ENCODE assay signal across 22 mouse cellular contexts in the genomic region with DNA sequence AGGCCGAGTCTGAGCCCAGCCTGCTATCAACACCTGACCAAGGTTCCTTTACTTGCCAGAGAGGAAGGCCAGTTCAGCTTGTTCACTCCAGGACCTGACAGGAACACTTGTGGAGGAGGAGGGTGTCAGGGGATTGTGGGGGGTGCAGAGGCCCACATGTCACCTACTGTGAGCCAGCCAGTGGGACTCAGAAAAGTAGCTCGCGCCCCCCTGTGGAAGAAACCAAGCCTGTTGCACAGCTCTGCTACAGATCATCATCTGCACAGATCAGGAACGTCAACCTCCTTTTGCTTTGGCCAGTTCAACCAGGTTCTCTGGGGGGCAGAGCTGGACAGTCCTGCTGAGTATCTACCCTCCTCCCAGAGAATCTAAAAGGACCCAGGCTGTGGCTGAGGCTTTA. TPM values are rescaled to one million over a fixed set of nuclear protein-coding genes. Genes with fewer than 3 reads are reported as not detected.
DNase-seq lines count a peak whose midpoint lies in the region; ATAC-seq and TF ChIP-seq lines count a peak whose summit lies in the region.
"Had no signal": no experiment of that assay in that cellular context is flagged by ENCODE, and none has a peak within 500 bp of the region (broad histone marks: within the 10 kb centered on the region; RNA-seq: fewer than 3 reads in every experiment).

No protein-coding gene starts in this region.

- no peak overlapping the region for H3K9ac ChIP-seq in heart, postnatal 0 days (replicated peaks; ENCODE audit: low read depth, low read length)
- no peak overlapping the region for H3K9ac ChIP-seq in lung, postnatal 0 days (replicated peaks; ENCODE audit: low read depth)
- H3K9ac ChIP-seq: lung, embryonic 15.5 days; midbrain, embryonic 13.5 days had no signal

- 0 out of 2 replicates have a peak, but pooled peaks have one; percentile 19 for TF ChIP-seq CTCF in cerebellum, adult 2 months (IDR thresholded peaks at IDR 0.05; ENCODE audit: borderline replicate concordance, insufficient read depth, low read depth, low read length)
- TF ChIP-seq CTCF in heart, postnatal 0 days (IDR thresholded peaks at IDR 0.05; ENCODE audit: low read depth) = 0 out of 2 replicates have a peak, but pooled peaks have one; percentile 2
- peak; percentile 24; the same call in 1 of the 2 replicates for TF ChIP-seq CTCF in lung, postnatal 0 days (IDR thresholded peaks at IDR 0.05)

- H3K4me1 ChIP-seq in cerebellum, adult 2 months (ENCODE audit: control insufficient read depth, insufficient read depth, low read length) = peaks cover 22% of the 10 kb centered on the region
- no peaks in the 10 kb centered on the region for H3K4me1 ChIP-seq in heart, postnatal 0 days (ENCODE audit: control insufficient read depth, insufficient read depth)
- peaks cover 28% of the 10 kb centered on the region for H3K4me1 ChIP-seq in heart, embryonic 10.5 days
- H3K4me1 ChIP-seq in lung, postnatal 0 days (ENCODE audit: insufficient read depth, low read depth, low read length) = no peaks in the 10 kb centered on the region

- no peak overlapping the region for H3K4me3 ChIP-seq in cerebellum, adult 2 months (replicated peaks; ENCODE audit: insufficient read depth, low read depth, low read length)
- H3K4me3 ChIP-seq in heart, postnatal 0 days (ENCODE audit: low read depth, low read length) = no peak overlapping the region
- H3K4me3 ChIP-seq in heart, embryonic 10.5 days = no peak overlapping the region
- no peak overlapping the region for H3K4me3 ChIP-seq in lung, postnatal 0 days (ENCODE audit: low read depth, low read length)
- H3K4me3 ChIP-seq: left cerebral cortex, adult 2 months; lung, embryonic 15.5 days; midbrain, embryonic 13.5 days; myocyte had no signal

- no peak overlapping the region for H3K27ac ChIP-seq in cerebellum, adult 2 months (ENCODE audit: insufficient read depth, low read length)
- no peak overlapping the region for H3K27ac ChIP-seq in heart, postnatal 0 days (ENCODE audit: low read depth)
- H3K27ac ChIP-seq in heart, embryonic 10.5 days = no peak overlapping the region
- no peak overlapping the region for H3K27ac ChIP-seq in lung, postnatal 0 days (ENCODE audit: low read length)
- H3K27ac ChIP-seq: hindbrain, postnatal 0 days; left cerebral cortex, adult 2 months; lung, embryonic 15.5 days; midbrain, embryonic 13.5 days had no signal

- no peaks in the 10 kb centered on the region for H3K36me3 ChIP-seq in heart, postnatal 0 days (replicated peaks; ENCODE audit: control insufficient read depth, insufficient read depth, low read length)
- H3K36me3 ChIP-seq in heart, embryonic 10.5 days = no peaks in the 10 kb centered on the region
- no peaks in the 10 kb centered on the region for H3K36me3 ChIP-seq in lung, postnatal 0 days (ENCODE audit: insufficient read depth, low read length)
- H3K36me3 ChIP-seq: lung, embryonic 15.5 days; midbrain, embryonic 13.5 days had no signal

- no peak for DNase-seq in cerebellum, adult 2 months
- no peak for DNase-seq in cerebellum, postnatal 36 days
- DNase-seq in heart, postnatal 0 days (ENCODE audit: low spot score) = no peak
- no peak for DNase-seq in heart, embryonic 10.5 days (ENCODE audit: low spot score)
- no peak for DNase-seq in lung, postnatal 0 days (ENCODE audit: low spot score)
- DNase-seq in lung, postnatal 36 days = no peak
- no peak for DNase-seq in testis, postnatal 10 days (ENCODE audit: low spot score)
- DNase-seq: adrenal gland, adult 2 months; cerebellum, postnatal 14 days; heart, postnatal 4 days; kidney, adult 2 months; kidney, postnatal 25 days; layer of hippocampus, adult 9-11 months; left cerebral cortex, postnatal 4 days had no signal

- WGBS in cerebellum, adult 2 months = 59% methylated on average over 4 of the region's 4 CpGs
- 54% methylated on average over 4 of the region's 4 CpGs for WGBS in heart, postnatal 0 days
- 38% methylated on average over 4 of the region's 4 CpGs for WGBS in heart, embryonic 10.5 days
- WGBS in lung, postnatal 0 days = 56% methylated on average over 4 of the region's 4 CpGs

- ATAC-seq in heart, postnatal 0 days (ENCODE audit: insufficient read depth, low read depth) = no peak
- no peak for ATAC-seq in lung, postnatal 0 days
- 0 out of 2 replicates have a peak, but pooled peaks have one; percentile 8 for ATAC-seq in erythroid progenitor cell, adult 5-6 weeks (replicated peaks; ENCODE audit: low FRiP score, poor library complexity, severe bottlenecking)
- ATAC-seq: CD4-positive, CD25-positive, alpha-beta regulatory T cell, adult 4 months; forebrain, embryonic 14.5 days; hindbrain, postnatal 0 days; midbrain, embryonic 13.5 days had no signal

- H3K9me3 ChIP-seq in heart, postnatal 0 days (replicated peaks; ENCODE audit: control insufficient read depth, low read length) = no peaks in the 10 kb centered on the region
- no peaks in the 10 kb centered on the region for H3K9me3 ChIP-seq in heart, embryonic 10.5 days
- H3K9me3 ChIP-seq in lung, postnatal 0 days (ENCODE audit: low read length) = no peaks in the 10 kb centered on the region
- H3K9me3 ChIP-seq: lung, embryonic 15.5 days; midbrain, embryonic 13.5 days had no signal

- TF ChIP-seq EP300 in heart, postnatal 0 days (IDR thresholded peaks at IDR 0.05; ENCODE audit: low read depth) = no peak
- no peak for TF ChIP-seq EP300 in lung, postnatal 0 days (IDR thresholded peaks at IDR 0.05)

- H3K27me3 ChIP-seq in cerebellum, adult 2 months (ENCODE audit: control insufficient read depth, insufficient read depth, low read length) = no peaks in the 10 kb centered on the region
- H3K27me3 ChIP-seq in heart, postnatal 0 days (ENCODE audit: control insufficient read depth, insufficient read depth, low read length) = no peaks in the 10 kb centered on the region
- peaks cover 14% of the 10 kb centered on the region for H3K27me3 ChIP-seq in heart, embryonic 10.5 days (ENCODE audit: insufficient read depth, poor library complexity, severe bottlenecking)
- no peaks in the 10 kb centered on the region for H3K27me3 ChIP-seq in lung, postnatal 0 days (replicated peaks; ENCODE audit: insufficient read depth, low read length)
- H3K27me3 ChIP-seq: lung, embryonic 15.5 days; midbrain, embryonic 13.5 days had no signal

- H3K4me2 ChIP-seq in heart, postnatal 0 days (ENCODE audit: low read depth, low read length) = no peak overlapping the region
- H3K4me2 ChIP-seq in lung, postnatal 0 days (replicated peaks; ENCODE audit: low read depth, low read length) = no peak overlapping the region
- H3K4me2 ChIP-seq: lung, embryonic 15.5 days; midbrain, embryonic 13.5 days had no signal

- no peak for TF ChIP-seq POLR2A in cerebellum, adult 2 months (IDR thresholded peaks at IDR 0.05; ENCODE audit: borderline replicate concordance, insufficient read depth, low read length)

RNA-seq across cellular contexts. Expression of gene Ccdc167, which starts 37.7 kb away (rescaled TPM):
- 25.9 and 26.2 TPM in 2 replicates for polyA plus RNA-seq in cerebellum, adult 2 months (2012; rRNA removed)
- total RNA-seq in heart, postnatal 0 days (2014; rRNA removed; ENCODE audit: low replicate concordance) = 6.4 and 6.8 TPM in 2 replicates
- 8.2 and 9.9 TPM in 2 replicates for polyA plus RNA-seq in heart, postnatal 0 days (2015; fragmentation: Nextera tagmentation; extraction: Ambion mirVana)
- polyA plus RNA-seq in heart, embryonic 10.5 days (2016; fragmentation: Nextera tagmentation; extraction: Ambion mirVana) = 18.2 and 19.0 TPM in 2 replicates
- polyA plus RNA-seq in lung, postnatal 0 days (2015; fragmentation: Nextera tagmentation; extraction: Ambion mirVana) = 4.1 and 4.9 TPM in 2 replicates
- total RNA-seq in erythroid progenitor cell, adult 5-6 weeks (2015; ENCODE audit: low replicate concordance) = 7.9 and 11.7 TPM in 2 replicates
- 7.9 and 9.8 TPM in 2 replicates for total RNA-seq in erythroid progenitor cell, adult 5-6 weeks (2017; ENCODE audit: low replicate concordance)
